Mouse (Mus musculus) stomach, embryonic 16.5 days (tissue): Measurements from ENCODE around the gene Map3k3. TPM values are rescaled to one million over a fixed set of nuclear protein-coding genes. Genes with fewer than 3 reads are reported as not detected.

Source experiments
- ATAC-seq: fragments of 200-750 bp; cut with Nextera tagmentation; 2 replicates; pipeline ENCODE4 v1.8.0; 2017; ENCODE audit warnings: moderate number of reproducible peaks, moderate TSS enrichment; ENCODE audit not compliant: insufficient read depth, low FRiP score
- H3K27ac ChIP-seq: fragments of 300-500 bp; sonication (generic); 2 replicates; pipeline ENCODE4 v1.5.1; 2014; ENCODE audit warnings: low read length
- H3K27me3 ChIP-seq: fragments of 300-500 bp; sonication (generic); 2 replicates; pipeline ENCODE4 v1.6.1; 2014; ENCODE audit warnings: low read length, control low read depth, mixed read lengths; ENCODE audit not compliant: control insufficient read depth, insufficient read depth
- H3K36me3 ChIP-seq: fragments of 300-500 bp; sonication (generic); 2 replicates; pipeline ENCODE4 v1.6.1; 2014; ENCODE audit warnings: low read length; ENCODE audit not compliant: control insufficient read depth, insufficient read depth
- H3K4me1 ChIP-seq: fragments of 300-500 bp; sonication (generic); 2 replicates; pipeline ENCODE4 v1.6.1; 2014; ENCODE audit warnings: low read length, control low read depth, mixed read lengths; ENCODE audit not compliant: control insufficient read depth, insufficient read depth
- H3K4me2 ChIP-seq: fragments of 300-500 bp; sonication (generic); 2 replicates; pipeline ENCODE4 v1.6.1; 2014; ENCODE audit warnings: low read depth, low read length, mixed read lengths
- H3K4me3 ChIP-seq: fragments of 300-500 bp; sonication (generic); replicated peaks from 2 replicates; pipeline ENCODE4 v1.5.1; 2014; ENCODE audit warnings: mild to moderate bottlenecking, low read length
- H3K9ac ChIP-seq: fragments of 300-500 bp; sonication (generic); 2 replicates; pipeline ENCODE4 v1.6.1; 2014; ENCODE audit warnings: low read length
- H3K9me3 ChIP-seq: fragments of 300-500 bp; sonication (generic); replicated peaks from 2 replicates; pipeline ENCODE4 v1.6.1; 2016; ENCODE audit warnings: low read length, control low read depth; ENCODE audit not compliant: control insufficient read depth
- WGBS: fragments of 180-500 bp; shearing (Covaris S2); extraction: QIAGEN DNeasy Blood & Tissue Kit; methylation state at CpG from one replicate; pipeline ENCODE4 v1.1.7; 2014; 5-methylcytosine and 5-hydroxymethylcytosine counted together
- polyA plus RNA-seq: library from polyadenylated mRNA; unstranded; fragments of >200 nt; fragmentation: Nextera tagmentation; extraction: Ambion mirVana; gene quantifications from 2 replicates; pipeline ENCODE4 v1.2.1, GENCODE M21; 2015

The Map3k3 gene
- polyA plus RNA-seq, 1 experiment from 2014 or later = 8.1 TPM

- Histone ChIP-seq H3K9me3 (no peaks in the 10 kb centered on the region), H3K27ac (no peak overlapping the region), H3K4me1 (no peaks in the 10 kb centered on the region), H3K9ac (no peak overlapping the region), H3K4me2 (no peak overlapping the region), H3K4me3 (no peak overlapping the region), H3K36me3 (peaks cover 14% of the 10 kb centered on the region; the same call in 1 of the 2 replicates), H3K27me3 (no peaks in the 10 kb centered on the region)
- no peak for ATAC-seq
- WGBS = 89% methylated on average over 19 of the region's 19 CpGs
These were observed 117.1 kb downstream of the Map3k3 start for GRCm38 (mm10) chr11:106201337-106202122.

GRCm38 (mm10) chr11:106202123-106202465 is 117.7 kb downstream of the Map3k3 start, which contains the start of gene Strada:
TSS of gene Strada (minus strand) at chr11:106202168.
- no peak within 1 kb of the TSS for H3K27ac ChIP-seq
- no peaks in the 10 kb centered on the region for H3K27me3 ChIP-seq
- ATAC-seq = no peak
- no peak within 1 kb of the TSS for H3K4me2 ChIP-seq
- H3K36me3 ChIP-seq = peaks cover 14% of the 10 kb centered on the region; the same call in 1 of the 2 replicates
- no peak within 1 kb of the TSS for H3K9ac ChIP-seq
- no peaks in the 10 kb centered on the region for H3K9me3 ChIP-seq
- WGBS = 73% methylated on average over 5 of the region's 5 CpGs
- no peaks in the 10 kb centered on the region for H3K4me1 ChIP-seq
- no peak within 1 kb of the TSS for H3K4me3 ChIP-seq

Other genes with a start within 250 kb of the Map3k3 start
- 45.6 and 54.7 TPM in 2 replicates for gene Cyb561, start 131.3 kb upstream of the Map3k3 start, polyA plus RNA-seq
- 3.3 and 3.5 TPM in 2 replicates for gene Ace, start 116.7 kb upstream of the Map3k3 start, polyA plus RNA-seq
- not detected in 2 replicates for gene Ace3, start 89.9 kb upstream of the Map3k3 start, polyA plus RNA-seq
- gene Kcnh6, start 76.5 kb upstream of the Map3k3 start, polyA plus RNA-seq = 0.46 and 0.92 TPM in 2 replicates
- gene Dcaf7, start 47.7 kb upstream of the Map3k3 start, polyA plus RNA-seq = 53.3 and 54.3 TPM in 2 replicates
- gene Taco1, start 18.6 kb upstream of the Map3k3 start, polyA plus RNA-seq = 10.5 and 12.2 TPM in 2 replicates
- not detected in 2 replicates for gene Gm10840, start 76.2 kb downstream of the Map3k3 start, polyA plus RNA-seq
- 95.6 and 111 TPM in 2 replicates for gene Limd2, start 76.2 kb downstream of the Map3k3 start, polyA plus RNA-seq
- 18.8 and 19.6 TPM in 2 replicates for gene Strada, start 117.6 kb downstream of the Map3k3 start, polyA plus RNA-seq
- gene Ccdc47, start 131.7 kb downstream of the Map3k3 start, polyA plus RNA-seq = 100 and 112 TPM in 2 replicates
- 69.6 and 70.0 TPM in 2 replicates for gene Ddx42, start 132.3 kb downstream of the Map3k3 start, polyA plus RNA-seq
- gene Ftsj3, start 171.5 kb downstream of the Map3k3 start, polyA plus RNA-seq = 46.4 and 50.9 TPM in 2 replicates
- 257 and 260 TPM in 2 replicates for gene Psmc5, start 171.5 kb downstream of the Map3k3 start, polyA plus RNA-seq
- 53.8 and 58.1 TPM in 2 replicates for gene Smarcd2, start 188.4 kb downstream of the Map3k3 start, polyA plus RNA-seq
- 0.21 TPM in 2 replicates for gene Tcam1, start 192.1 kb downstream of the Map3k3 start, polyA plus RNA-seq
- gene Gh, start 217.3 kb downstream of the Map3k3 start, polyA plus RNA-seq = not detected in 2 replicates
- 3.5 and 3.6 TPM in 2 replicates for gene Cd79b, start 230.1 kb downstream of the Map3k3 start, polyA plus RNA-seq